Mouse (Mus musculus) MEL (cell line): Measurements from ENCODE around the gene Gm49630.
"Not testable (repeated sequence)": the region's sequence is repeated elsewhere in the genome, so short reads cannot be mapped to it uniquely, and the experiment has no call there.

Experiments
- BHLHE40 ChIP-seq: IDR thresholded peaks from 2 replicates; pipeline ENCODE4 v1.6.1; 2012; ENCODE audit warnings: low read depth, mild to moderate bottlenecking, inconsistent platforms, low read length, improper control_type of control experiment, borderline replicate concordance
- CTCF ChIP-seq, 3 experiments: IDR thresholded peaks in 2 of 3; conservative IDR thresholded peaks in 1 of 3; 2 replicates each; pipeline ENCODE4 v1.5.1; 2011 to 2012; ENCODE audit warnings: low read length in 3 of 3, low read depth in 2 of 3, mild to moderate bottlenecking in 2 of 3, improper control_type of control experiment in 1 of 3, inconsistent platforms in 1 of 3, mixed read lengths in 1 of 3, moderate library complexity in 1 of 3; ENCODE audit not compliant: control insufficient read depth in 1 of 3, insufficient read depth in 1 of 3, poor library complexity in 1 of 3, severe bottlenecking in 1 of 3
- EP300 ChIP-seq, 2 experiments: IDR thresholded peaks; 2 replicates each; pipeline ENCODE4 v1.6.1; 2011; ENCODE audit warnings: improper control_type of control experiment in 2 of 2, low read length in 2 of 2, low read depth in 1 of 2, mild to moderate bottlenecking in 1 of 2
- UBTF ChIP-seq: IDR thresholded peaks from 2 replicates; pipeline ENCODE4 v1.6.1; 2012; ENCODE audit warnings: low read depth, mild to moderate bottlenecking, inconsistent platforms, low read length, improper control_type of control experiment, moderate library complexity, borderline replicate concordance; ENCODE audit not compliant: insufficient read depth
- ZC3H11A ChIP-seq: IDR thresholded peaks from 2 replicates; pipeline ENCODE4 v1.6.1; 2012; ENCODE audit warnings: low read depth, mild to moderate bottlenecking, inconsistent platforms, low read length, improper control_type of control experiment

- not testable (repeated sequence) for TF ChIP-seq EP300 (IDR thresholded peaks at IDR 0.05; ENCODE audit: low read depth in 1 of 2, low read length in 2 of 2); CTCF (IDR thresholded peaks at IDR 0.05 in 2 of 3, conservative IDR thresholded peaks at IDR 0.05 in 1 of 3; ENCODE audit: control insufficient read depth in 1 of 3, insufficient read depth in 1 of 3, low read depth in 2 of 3, low read length in 3 of 3, poor library complexity in 1 of 3, severe bottlenecking in 1 of 3); BHLHE40; UBTF; ZC3H11A
These were observed 12.0 kb downstream of the Gm49630 start for GRCm38 (mm10) chr17:7359806-7360205.
